Mouse (Mus musculus): Measurements from ENCODE around the gene Sec31b. TPM values are rescaled to one million over a fixed set of nuclear protein-coding genes. Genes with fewer than 3 reads are reported as not detected.

The Sec31b gene
- 0.18 and 0.22 TPM in 2 replicates for polyA plus RNA-seq (2015; fragmentation: Nextera tagmentation; extraction: Ambion mirVana)

GRCm38 (mm10) chr19:44545321-44546041 is at the start of gene Sec31b:
Gene Sec31b (minus strand): TSS chr19:44545864.

GRCm38 (mm10) chr19:44562652-44563206 is 17.1 kb upstream of the Sec31b start, which contains the start of gene Hif1an:
Gene Hif1an (plus strand): TSS chr19:44562850.

GRCm38 (mm10) chr19:44554861-44555590 is 9.4 kb upstream of the Sec31b start, which contains the start of gene Ndufb8:
Gene Ndufb8 (minus strand): TSS chr19:44555440.

GRCm38 (mm10) chr19:44552731-44553130 is 7.1 kb upstream of the Sec31b start, which contains the start of gene Gm20538:
Gene Gm20538 (minus strand): TSS chr19:44552831.

GRCm38 (mm10) chr19:44493128-44493527 is 52.5 kb downstream of the Sec31b start, which contains the start of gene Wnt8b:
Gene Wnt8b (plus strand): TSS chr19:44493472.

Other genes starting within 250 kb of the Sec31b start
- 0.22 and 0.29 TPM in 2 replicates for gene Scd4, start 212.8 kb downstream of the Sec31b start, polyA plus RNA-seq (2015; fragmentation: Nextera tagmentation; extraction: Ambion mirVana)
- gene Scd1, start 138.0 kb downstream of the Sec31b start, polyA plus RNA-seq (2015; fragmentation: Nextera tagmentation; extraction: Ambion mirVana), result 11.5 and 12.3 TPM in 2 replicates
- gene Wnt8b, start 52.4 kb downstream of the Sec31b start, polyA plus RNA-seq (2015; fragmentation: Nextera tagmentation; extraction: Ambion mirVana), result 0.05 and 0.09 TPM in 2 replicates
- gene Gm20538, start 7.0 kb upstream of the Sec31b start, polyA plus RNA-seq (2015; fragmentation: Nextera tagmentation; extraction: Ambion mirVana), result not detected in 2 replicates
- 1,063 and 1,087 TPM in 2 replicates for gene Ndufb8, start 9.6 kb upstream of the Sec31b start, polyA plus RNA-seq (2015; fragmentation: Nextera tagmentation; extraction: Ambion mirVana)
- 15.4 and 16.6 TPM in 2 replicates for gene Hif1an, start 17.0 kb upstream of the Sec31b start, polyA plus RNA-seq (2015; fragmentation: Nextera tagmentation; extraction: Ambion mirVana)
- gene Pax2, start 210.2 kb upstream of the Sec31b start, polyA plus RNA-seq (2015; fragmentation: Nextera tagmentation; extraction: Ambion mirVana), result 16.5 and 18.3 TPM in 2 replicates